Mouse (Mus musculus) spleen, postnatal 36 days (tissue): Measurements from ENCODE around the gene Fbxl8.
"Not testable (repeated sequence)": the region's sequence is repeated elsewhere in the genome, so short reads cannot be mapped to it uniquely, and the experiment has no call there.

ENCODE experiments used
- DNase-seq, 2 experiments: peaks; one replicate each; pipeline ENCODE4 v3.0.0; 2022; ENCODE audit warnings: low spot score in 2 of 2, mixed read lengths in 1 of 2

Gene Fbxl8

DNA sequence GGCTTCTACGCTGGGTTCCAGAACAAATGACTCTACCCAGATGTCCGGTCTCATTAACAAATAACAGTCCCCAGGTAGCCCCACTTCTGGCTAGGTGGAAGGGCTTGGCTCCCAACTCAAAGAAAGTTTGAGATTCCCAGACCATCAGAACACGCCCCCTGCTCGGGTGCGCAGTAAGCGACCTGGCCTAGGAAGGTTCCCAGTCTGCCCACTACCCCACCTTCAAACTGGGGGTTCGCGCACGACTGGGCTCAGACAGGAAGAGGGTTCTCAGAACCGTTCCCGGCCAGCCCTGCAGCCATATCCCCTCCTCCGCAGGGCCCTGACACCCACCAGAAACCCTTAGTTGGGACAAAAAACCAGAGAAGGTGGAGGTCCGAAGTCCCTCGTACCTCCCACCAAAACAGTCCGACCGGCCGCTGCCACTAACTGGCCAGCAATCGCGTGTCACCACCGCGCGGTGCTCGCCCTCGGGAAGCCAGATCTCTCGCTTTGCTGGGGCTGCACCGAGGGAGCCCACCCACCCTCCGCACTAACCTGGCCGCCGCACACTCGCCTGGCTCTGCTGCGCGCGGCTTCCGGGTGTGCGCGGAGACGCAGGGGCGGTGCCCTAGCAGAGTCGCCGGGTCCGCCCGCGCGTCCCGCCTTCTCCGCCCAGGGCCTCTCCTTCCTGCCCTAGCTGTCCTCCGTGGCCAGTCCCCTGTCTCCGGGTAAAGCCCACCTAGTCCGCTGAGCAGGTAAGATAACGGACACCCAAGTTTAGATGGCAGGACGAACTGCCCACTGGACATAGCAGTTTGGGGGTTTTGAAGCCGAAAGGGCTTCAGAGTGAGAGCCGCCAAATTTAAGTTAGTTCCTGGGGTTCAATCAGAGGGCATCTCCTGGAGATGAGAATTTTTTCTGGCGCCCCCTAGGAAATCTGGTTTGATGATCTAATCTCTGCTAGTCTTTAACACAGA lies at the start of gene Fbxl8, which contains the start of gene Tradd:
Gene Fbxl8 (plus strand): TSS at position 625 of the 959 bp plus-strand sequence.
Gene Tradd (minus strand): TSS at position 586 of the 959 bp plus-strand sequence.
- peak; percentile 80 to 81 for DNase-seq

DNA sequence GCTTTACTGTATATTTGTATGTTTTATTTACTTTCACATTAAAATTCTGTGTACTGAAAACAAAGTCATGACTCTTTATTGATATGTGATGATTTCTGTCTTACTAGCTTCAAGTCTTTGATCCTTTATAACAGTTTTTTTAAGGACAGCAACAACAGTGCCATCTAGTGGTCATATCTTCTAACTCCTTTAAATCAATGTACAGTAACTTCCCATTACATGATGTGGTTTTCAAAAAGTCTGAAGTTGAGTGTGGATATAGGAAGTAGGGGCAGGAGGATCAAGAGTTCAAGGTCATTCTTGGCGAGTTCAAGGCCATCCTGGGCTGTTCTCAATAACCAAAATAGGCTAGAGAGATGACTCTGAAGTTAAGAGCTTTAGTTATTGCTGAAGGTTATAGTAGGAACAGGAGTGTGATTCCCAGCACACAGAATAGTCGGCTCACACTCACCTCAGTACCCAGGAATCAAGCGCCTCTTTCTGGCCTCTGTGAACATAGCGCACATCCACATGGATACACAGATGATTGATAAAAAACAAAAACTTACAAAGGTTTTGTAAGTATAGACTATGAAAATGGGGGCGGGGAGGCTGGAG lies 46.4 kb upstream of the Fbxl8 start:
- DNase-seq, result peak in 1 of 2 experiments; percentile 32

DNA sequence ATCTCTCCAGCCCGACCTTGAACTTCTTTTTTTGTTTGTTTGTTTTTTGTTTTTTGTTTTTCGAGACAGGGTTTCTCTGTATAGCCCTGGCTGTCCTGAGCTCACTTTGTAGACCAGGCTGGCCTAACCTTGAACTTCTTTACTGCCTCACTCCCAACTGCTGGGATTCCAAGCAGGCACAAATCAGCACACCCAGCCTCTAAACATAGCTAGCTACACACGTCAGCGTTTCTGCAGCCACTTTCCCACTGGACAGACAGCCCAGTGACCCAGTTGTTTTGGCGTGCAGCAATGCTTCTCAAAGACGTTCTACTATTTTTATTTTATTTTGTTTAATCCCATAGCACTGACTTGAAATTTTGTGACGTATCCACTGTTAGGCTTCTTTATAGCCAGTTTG lies 40.6 kb upstream of the Fbxl8 start:
- no peak for DNase-seq

DNA sequence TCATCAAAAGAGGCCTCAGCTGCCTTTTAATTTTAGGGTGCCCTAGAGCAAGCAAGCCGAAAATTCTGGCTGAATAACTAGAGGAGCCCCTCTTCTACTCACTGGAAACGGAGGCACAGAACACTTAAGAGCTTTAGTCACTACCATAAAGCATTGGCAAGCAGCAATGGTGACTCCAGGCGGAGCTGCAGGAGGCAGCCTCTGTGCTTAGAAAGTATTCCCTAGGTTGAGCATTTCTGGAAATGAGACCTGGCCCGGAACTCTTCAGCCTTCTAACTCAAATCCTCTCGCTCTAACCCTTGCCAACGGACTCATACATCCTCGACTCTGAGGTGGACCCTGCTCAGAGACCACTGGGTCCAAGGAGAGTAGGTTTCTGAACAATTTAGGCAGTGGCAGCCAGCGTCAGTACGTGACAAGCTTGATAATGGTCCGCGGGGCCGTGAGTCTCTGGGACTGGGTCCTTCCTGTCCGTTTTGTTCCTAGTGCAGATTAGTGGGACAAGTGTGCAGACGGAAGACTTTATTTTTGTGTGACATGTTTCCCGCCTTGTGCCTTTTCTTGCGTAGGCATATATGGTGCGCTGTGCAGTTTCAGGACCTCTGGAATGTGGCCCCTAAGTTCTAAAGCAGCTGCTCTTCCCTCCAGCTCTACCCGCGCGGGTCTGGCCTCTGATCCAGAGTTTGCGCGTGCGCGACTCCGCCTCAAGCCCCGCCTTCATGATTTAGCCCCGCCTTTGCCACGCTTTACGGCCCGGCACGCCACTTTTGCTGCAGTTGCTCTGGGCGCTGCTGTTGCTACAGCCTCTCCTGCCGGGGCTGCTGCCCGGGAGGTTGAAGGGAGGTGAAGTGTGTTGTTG lies 39.8 kb upstream of the Fbxl8 start, which contains the start of gene D230025D16Rik:
Gene D230025D16Rik (plus strand): TSS at position 733 of the 859 bp plus-strand sequence.
- DNase-seq, result peak; percentile 92 to 93

DNA sequence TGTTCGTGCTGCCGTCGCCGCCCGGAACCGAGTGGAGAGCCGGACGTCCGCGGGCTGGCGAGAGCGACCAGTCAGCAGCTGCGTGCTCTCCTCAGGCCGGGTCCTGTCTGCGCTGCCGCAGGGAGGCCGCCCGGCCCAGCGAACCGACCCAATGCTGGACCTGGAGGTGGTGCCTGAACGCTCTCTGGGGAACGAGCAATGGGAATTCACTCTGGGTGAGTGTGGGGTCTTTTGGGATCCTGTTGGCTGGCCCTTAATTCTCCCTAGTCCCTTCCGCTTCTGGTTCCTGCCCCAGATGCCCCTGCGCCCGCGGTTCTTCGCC lies 39.2 kb upstream of the Fbxl8 start:
- no peak for DNase-seq

DNA sequence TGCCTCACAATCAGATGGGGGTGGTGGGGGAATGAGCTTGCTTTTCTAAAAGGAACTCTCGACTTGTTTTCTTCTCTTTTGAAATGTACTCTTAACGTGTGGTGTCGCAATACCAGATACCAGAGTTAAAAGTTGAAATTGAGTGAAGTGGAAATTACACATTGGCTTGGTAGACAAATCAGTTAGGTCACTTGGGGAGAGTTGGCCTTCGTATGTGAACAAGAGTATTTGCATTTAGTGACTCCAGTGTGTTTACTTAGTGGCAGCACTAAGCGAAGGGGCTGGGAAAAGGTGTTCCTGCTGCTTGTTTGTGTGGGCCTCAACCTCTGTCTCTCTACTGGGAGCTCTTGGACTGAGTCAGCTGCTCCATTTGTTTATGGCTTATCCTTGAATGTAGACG lies 38.5 kb upstream of the Fbxl8 start:
- no peak for DNase-seq

DNA sequence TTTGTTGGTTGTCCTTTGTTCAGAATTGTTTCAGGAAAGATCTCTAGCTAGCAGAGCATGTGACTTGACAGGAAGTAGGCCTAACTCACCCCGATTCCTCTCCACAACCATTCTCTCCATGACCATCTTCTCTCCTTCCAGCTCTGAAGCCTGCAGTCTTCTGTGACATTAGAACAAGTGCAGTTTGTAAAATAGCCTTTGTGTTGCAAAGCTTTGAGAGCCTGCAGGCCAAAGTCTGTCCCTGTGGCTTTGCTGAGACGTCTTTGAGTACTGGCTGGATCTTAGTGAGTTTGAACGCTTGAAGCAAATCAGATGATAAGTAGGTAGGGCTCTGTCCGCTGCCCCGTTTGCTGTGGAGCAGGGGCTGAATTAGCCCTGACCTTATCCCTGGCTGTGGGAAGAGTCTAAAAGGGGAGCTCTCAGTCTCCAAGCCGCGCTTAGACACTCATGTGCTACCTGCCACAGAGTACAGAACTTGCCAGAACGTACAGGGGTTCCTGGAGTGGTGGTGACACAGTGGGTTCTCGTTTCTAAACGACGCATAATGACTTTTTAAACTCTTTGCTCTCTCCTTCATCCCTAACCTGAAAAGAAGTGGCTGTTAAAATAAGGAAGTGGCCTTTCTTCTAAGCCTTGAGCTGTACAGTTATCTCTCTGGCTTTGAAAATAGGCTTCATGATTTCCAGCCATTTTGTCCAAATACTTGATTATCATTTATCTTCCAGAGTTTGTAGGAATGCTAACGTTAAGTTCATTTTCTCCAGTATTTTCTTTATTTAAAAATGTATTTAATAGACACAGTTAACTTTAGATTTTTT lies 32.7 kb upstream of the Fbxl8 start:
- DNase-seq, result no peak

DNA sequence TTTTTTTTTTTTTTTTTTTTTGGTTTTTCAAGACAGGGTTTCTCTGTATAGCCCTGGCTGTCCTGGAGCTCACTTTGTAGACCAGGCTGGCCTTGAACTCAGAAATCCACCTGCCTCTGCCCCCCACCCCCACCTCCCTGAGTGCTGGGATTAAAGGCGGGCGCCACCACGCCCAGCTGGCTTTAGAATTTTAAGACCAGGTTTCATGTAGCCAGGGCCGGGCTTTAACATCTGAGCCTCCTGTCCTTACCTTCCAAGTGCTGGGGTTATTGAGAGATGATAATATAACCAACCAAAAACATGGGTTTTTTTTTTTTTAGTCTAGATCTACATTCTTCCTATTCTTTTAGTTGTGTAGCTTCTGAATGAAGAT lies 32.1 kb upstream of the Fbxl8 start:
- not testable (repeated sequence) for DNase-seq

DNA sequence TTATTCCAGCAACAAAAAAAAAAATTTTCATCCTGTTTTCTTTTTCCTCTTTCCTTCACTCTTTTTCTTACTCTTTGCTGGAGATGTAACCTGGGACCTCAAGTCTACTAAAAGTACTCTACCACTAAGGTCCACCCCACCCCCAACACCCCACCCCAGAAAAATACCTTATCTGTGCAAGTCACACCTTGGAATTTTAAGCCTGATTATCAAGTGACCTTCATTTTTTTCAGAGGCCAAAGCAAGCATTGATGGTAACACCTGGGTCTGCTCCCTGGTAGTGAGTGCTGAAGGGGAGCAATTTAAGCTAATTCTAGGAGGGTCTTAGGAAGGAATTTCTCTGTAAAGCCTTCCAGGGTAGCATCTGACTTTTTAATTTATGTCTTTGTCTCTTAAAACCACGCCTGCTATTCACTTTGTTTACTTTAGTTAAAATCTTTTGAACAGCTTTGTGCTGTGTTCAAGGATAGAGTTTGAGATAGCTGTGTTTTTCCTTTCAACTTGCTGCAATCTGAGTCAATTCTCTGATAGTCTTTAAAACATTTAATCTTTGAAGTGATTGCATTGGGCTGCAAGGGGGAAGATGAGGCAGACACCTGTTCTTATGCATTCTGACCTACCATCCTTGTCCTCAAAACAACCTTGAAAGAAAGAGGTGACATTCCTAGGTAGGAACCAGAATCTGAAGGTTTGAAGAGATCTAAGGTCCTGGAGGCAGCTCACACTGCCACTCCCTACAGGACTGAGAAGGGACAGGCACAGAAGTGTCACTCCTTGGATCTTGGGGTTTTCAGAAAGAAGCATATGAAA lies 31.1 kb upstream of the Fbxl8 start:
- DNase-seq, result no peak

DNA sequence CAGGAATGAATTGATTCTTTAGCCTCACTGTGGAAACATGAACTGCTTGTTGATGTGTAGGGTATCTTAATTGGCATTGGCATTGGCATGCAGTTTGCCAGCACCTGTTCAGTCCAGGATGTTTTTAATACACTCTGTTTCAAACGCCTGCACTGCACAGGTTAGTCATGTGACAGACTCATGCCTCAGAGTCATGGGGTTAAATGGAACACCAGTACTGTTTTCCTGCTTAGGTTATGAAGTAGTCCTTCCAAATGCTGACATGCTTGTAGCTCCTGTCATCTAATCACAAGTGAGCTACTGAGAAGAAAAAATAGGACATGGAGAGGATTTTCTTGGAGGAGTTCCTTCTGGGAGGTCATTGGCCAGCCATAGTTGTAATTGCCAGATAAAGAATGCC lies 29.2 kb upstream of the Fbxl8 start:
- no peak for DNase-seq

DNA sequence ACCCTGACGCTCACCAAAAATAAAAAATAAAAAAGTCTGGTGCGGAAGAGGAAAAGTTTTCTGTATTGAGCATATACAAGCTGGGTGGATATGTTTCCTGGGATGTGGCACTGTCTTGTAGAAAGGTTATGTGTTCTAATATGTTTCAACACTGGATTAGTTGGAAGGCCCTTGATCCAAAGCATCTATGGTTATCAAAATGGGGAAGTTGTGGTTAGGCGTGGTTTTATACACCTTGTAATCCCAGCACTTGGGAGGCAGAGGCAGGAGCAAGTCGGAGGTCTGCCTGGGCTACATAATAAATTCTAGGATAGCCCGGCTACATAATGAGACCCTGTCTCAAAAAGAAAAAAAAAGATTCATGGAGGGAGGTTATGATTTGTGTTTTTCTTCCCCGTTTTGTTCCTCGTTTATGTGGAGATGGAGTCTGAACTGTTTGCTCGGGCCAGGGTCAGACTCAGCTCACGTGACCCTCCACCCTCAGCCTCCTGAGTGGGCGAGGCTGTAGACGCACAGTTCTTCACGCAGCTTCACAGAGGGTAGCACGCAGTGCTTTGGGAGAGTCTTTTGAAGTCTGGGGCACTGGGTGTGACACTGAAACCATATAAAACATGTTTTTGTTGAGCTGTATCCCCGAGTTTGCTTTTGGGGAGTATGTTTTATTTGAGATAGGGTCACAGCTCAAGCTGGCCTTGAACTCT lies 26.9 kb upstream of the Fbxl8 start:
- no peak for DNase-seq

DNA sequence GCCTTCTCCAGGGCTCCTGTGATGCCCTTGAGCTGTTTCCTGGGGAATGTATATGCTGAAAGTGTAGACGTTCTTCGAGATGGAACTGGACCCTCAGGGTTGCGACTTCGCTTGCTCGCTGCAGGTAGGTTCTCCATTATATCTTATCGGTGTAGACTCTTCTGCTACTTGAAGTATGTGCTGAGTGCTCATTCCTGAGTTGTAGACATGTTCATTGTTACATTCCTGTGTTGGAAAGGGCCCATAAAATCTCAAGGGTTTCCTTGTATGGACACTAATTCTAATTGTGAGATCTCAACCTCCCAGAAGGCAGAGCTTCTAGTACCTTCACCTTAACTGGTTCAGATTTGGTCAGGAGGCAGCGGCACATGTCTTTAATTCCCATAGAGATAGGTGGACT lies 23.4 kb upstream of the Fbxl8 start:
- no peak for DNase-seq

DNA sequence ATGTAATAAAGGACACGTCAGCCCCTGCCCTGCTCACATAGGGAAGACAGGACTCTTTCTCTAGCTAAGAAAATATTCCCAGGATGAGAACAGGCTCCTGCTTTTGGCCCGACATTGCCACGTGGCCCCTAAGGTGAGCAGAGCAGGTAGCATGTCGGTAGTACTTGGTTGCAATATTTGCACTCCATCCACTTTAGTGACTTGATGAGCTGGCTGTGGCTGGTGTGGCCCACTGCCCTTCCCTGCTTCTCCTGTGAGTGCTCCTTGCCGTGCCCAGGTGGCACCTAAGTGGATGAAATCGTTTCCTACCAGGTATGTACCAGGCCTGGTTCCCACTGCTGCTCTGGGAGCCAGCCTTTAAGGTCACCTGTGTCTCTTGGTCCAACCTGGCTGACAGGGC lies 12.5 kb upstream of the Fbxl8 start:
- DNase-seq, result no peak

DNA sequence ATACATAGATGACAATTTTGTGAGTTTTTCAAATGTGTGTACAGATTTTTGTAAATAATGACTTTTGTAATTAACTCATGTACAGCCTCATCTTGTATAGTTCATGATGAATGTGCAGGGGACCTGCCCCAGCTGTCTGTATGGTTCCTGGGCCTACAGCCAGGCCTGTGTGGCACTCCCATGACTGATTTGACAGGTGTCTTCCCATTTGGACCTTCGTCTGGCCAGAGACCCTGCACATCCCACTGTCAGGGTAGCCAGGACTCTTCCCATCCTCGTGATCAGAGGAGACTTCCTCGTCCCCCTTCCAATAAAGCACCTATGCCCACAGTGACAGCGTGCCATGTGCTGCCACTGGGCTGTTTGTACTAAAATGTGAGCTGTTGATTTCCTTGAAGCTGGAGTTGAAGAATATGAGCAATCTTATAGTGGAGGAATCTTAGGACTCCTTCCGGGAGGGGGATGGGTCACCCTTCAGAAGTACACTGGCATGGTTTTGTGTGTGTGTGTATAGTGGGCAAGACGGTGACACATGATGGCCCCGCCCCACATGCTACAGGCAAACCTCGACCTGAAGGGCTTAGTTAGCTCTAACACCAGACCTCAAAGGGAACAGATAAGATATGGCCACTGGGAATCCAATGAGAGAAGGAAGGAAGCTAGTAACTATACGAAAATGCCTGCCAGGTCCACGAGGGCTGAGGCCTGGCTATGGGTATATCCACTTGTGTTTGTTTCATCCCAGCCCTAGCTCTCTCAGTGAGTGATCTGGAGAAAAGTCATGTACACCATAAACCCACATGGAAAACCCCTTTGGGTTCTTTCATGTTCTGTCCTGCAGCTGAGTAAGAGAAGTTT lies 11.5 kb upstream of the Fbxl8 start:
- no peak for DNase-seq

DNA sequence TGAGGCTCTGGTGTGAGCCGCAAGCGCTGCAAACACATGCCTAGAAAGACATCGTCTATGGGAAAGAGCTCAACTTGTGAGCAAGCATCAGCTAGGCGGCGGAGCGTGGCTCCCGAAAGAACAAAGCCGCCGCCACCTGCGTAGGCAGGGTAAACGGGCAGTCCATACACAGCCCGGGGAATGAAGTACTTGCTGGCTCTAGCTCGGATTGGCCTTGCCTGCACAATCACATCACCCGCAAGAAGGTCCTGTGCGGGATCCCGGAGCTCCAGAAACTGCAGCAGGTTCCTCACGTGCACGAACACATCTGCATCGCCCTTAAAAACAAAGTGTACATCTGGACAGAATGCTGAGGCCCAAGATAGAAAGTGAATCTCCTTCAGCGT lies 10.7 kb upstream of the Fbxl8 start:
- no peak for DNase-seq

DNA sequence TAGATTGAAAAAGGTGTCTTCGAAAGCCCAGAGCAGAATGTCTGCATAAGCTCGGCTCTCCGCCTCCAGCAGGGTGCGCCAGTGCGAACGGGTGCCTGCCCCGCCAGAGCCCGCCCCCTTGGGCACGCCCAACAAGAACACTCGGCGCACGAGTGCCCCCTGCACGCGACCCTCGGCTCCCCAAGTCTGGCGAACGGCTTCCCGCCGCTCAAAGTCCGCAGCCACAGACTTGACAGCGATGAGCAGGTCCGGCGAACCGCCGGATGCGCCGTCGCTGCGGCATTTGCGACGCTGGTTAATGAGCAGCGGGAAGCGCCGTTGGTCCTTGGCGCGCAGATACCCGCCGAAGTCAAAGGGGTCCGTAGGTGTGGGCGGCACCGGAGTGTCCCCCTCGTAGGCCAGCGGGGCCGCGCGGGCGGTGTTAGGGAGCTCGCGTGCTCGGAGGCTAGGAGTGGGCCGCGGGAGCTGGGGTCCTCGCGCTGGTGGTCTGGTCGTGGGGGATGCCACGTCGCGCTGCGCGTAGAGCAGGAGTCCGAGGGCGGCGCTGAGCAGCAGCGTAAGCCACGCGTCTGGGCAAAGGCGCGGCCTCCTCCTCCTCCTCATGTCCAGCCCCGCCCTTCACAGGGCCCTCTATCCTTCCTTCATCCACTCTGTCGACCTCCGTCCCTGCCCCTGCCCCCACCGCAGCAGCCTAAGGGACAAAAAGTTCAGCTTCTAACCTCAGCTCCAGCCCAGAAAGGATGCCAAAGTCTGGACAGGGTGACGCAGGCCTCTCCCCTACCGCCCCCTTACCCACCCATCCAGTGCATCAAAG lies 10.1 kb upstream of the Fbxl8 start:
- DNase-seq, result peak; percentile 85 to 86

DNA sequence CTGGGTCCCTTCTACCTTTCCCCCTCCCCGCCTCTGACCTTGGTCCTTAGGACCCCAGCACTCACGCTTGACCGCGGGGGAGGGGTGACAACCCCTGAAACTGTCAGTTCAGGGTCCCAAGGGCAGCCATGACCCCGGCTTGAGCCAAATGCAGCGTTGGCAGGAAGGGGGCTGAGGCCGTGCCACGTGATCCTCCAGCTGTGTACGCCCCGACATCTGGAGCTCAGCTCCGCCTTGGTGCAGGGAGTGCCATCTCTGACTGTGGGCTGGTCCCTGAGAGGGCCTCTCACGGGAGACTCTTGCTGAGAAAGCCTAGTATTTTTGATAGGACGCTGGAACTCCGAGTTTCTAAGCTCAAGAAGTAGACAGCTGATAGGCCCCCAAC lies 9.5 kb upstream of the Fbxl8 start, which contains the start of gene B3gnt9:
Gene B3gnt9 (minus strand): TSS at position 188 of the 385 bp plus-strand sequence.
- DNase-seq, result peak; percentile 52 to 55
